Mouse (Mus musculus) myocyte (in vitro differentiated cells): ENCODE results near the gene Pex11g.
A peak's percentile ranks its signal among the peaks of the same experiment; 100 is the strongest.

Source experiments
- E2F4 ChIP-seq: IDR thresholded peaks from one replicate; pipeline ENCODE4 v1.6.1; 2011; ENCODE audit warnings: mild to moderate bottlenecking, control low read depth, moderate library complexity; ENCODE audit not compliant: insufficient read depth
- MAX ChIP-seq: IDR thresholded peaks from one replicate; pipeline ENCODE4 v1.6.1; 2011; ENCODE audit warnings: low read depth, mild to moderate bottlenecking, control low read depth
- MYOD1 ChIP-seq, 3 experiments: IDR thresholded peaks; one replicate each; pipeline ENCODE4 v1.6.1; 2011; ENCODE audit warnings: control low read depth in 2 of 3, low read depth in 2 of 3, mild to moderate bottlenecking in 2 of 3, moderate library complexity in 1 of 3; ENCODE audit not compliant: insufficient read length in 2 of 3, control insufficient read depth in 1 of 3
- MYOG ChIP-seq, 3 experiments: IDR thresholded peaks; one replicate each; pipeline ENCODE4 v1.6.1; 2011; ENCODE audit warnings: control low read depth in 2 of 3, low read depth in 2 of 3, mild to moderate bottlenecking in 2 of 3; ENCODE audit not compliant: insufficient read length in 2 of 3, control insufficient read depth in 1 of 3, insufficient read depth in 1 of 3
- POLR2A ChIP-seq: IDR thresholded peaks from one replicate; pipeline ENCODE4 v1.6.1; 2011; ENCODE audit warnings: low read depth, mild to moderate bottlenecking, control low read depth, moderate library complexity; ENCODE audit not compliant: insufficient read length
- POLR2AphosphoS2 ChIP-seq: IDR thresholded peaks from one replicate; pipeline ENCODE4 v1.6.1; 2011; ENCODE audit warnings: low read depth, control low read depth; ENCODE audit not compliant: insufficient read length
- SRF ChIP-seq: IDR thresholded peaks from one replicate; pipeline ENCODE4 v1.6.1; 2011; ENCODE audit warnings: low read depth; ENCODE audit not compliant: control insufficient read depth, insufficient read length
- TCF12 ChIP-seq: IDR thresholded peaks from one replicate; pipeline ENCODE4 v1.6.1; 2011; ENCODE audit warnings: mild to moderate bottlenecking, control low read depth; ENCODE audit not compliant: poor library complexity, insufficient read depth, severe bottlenecking
- USF1 ChIP-seq: IDR thresholded peaks from one replicate; pipeline ENCODE4 v1.6.1; 2011; ENCODE audit warnings: low read depth, mild to moderate bottlenecking, control low read depth, moderate library complexity

- peak; percentile 85 for TF ChIP-seq POLR2A
- no peak for TF ChIP-seq USF1
- peak; percentile 87 for TF ChIP-seq POLR2AphosphoS2
- no peak for TF ChIP-seq TCF12
- TF ChIP-seq E2F4: no peak
- TF ChIP-seq MAX: no peak
- TF ChIP-seq SRF: no peak
- TF ChIP-seq MYOG (IDR thresholded peaks at IDR 0.05; ENCODE audit: control insufficient read depth in 1 of 3, insufficient read depth in 1 of 3, insufficient read length in 2 of 3, low read depth in 2 of 3): no peak
- no peak for TF ChIP-seq MYOD1 (IDR thresholded peaks at IDR 0.05; ENCODE audit: control insufficient read depth in 1 of 3, insufficient read length in 2 of 3, low read depth in 2 of 3)
Measured at GRCm38 (mm10) chr8:3467006-3467885, at the start of gene Pex11g.
